Mouse (Mus musculus): Measurements from ENCODE around the gene Gpr62. TPM values are rescaled to one million over a fixed set of nuclear protein-coding genes. Genes with fewer than 3 reads are reported as not detected.

Gene Gpr62
- polyA plus RNA-seq (2012; rRNA removed), result 0.31 and 0.47 TPM in 2 replicates

DNA sequence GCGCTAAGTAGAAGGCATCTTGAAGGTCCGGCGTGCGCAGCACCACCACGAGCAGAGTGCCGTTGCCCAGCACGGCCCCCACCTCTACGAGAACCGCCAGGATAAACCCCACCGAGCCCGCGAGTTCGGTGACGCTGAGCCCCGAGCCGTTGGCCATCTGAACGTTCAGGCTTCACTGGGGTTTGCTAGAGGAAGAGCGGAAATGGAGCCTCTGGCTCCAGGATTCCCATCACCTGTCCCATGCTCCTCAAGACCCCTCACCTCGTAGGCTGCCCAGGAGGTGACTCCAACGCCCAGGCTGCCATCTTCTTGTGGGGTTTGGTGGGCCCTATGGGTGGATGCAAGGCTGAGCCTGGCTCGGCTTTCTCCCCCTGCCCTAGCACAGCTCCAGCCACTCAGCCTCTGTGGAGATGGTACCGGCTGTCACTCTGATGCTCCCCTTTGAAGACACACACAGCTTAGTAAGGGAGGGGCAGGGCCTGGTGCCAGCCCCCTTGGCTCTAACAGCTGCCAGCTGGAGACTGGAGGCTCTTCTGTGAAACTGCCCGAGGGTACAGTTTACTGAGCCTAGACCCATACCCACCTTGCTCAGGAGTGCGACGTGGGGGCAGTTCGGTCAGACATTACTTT lies at the start of gene Gpr62:
Gene Gpr62, minus strand, starts transcription at position 368 of the 630 bp plus-strand sequence.
- Histone ChIP-seq H3K27ac (ENCODE audit: control insufficient read depth, insufficient read depth, low read length) (no peak within 1 kb of the TSS), H3K4me3 (ENCODE audit: control insufficient read depth, insufficient read depth, low read length) (peak within 1 kb of the TSS; percentile 36), H3K27me3 (ENCODE audit: control insufficient read depth, insufficient read depth, low read length) (peaks cover 9% of the 10 kb centered on the region; the same call in 1 of the 2 replicates), H3K4me1 (replicated peaks; ENCODE audit: control insufficient read depth, insufficient read depth, low read length) (peaks cover 14% of the 10 kb centered on the region), H3K36me3 (ENCODE audit: control insufficient read depth, insufficient read depth, low read length) (no peaks in the 10 kb centered on the region)
- WGBS, result 28% methylated on average over 26 of the region's 26 CpGs
- no peak for DNase-seq
- TF ChIP-seq CTCF (IDR thresholded peaks at IDR 0.05; ENCODE audit: borderline replicate concordance, control insufficient read depth, extremely low read depth, insufficient read depth, low read length, poor library complexity) (no peak), POLR2A (IDR thresholded peaks at IDR 0.05; ENCODE audit: control insufficient read depth, extremely low read depth, insufficient read depth, low read length, poor library complexity) (no peak)

GRCm38 (mm10) chr9:106514273-106514672 lies 48.5 kb upstream of the Gpr62 start, which contains the start of gene Iqcf5:
TSS of gene Iqcf5 (plus strand) at chr9:106514573.
- no peak within 1 kb of the TSS for H3K4me3 ChIP-seq (ENCODE audit: control insufficient read depth, insufficient read depth, low read length)
- no peaks in the 10 kb centered on the region for H3K4me1 ChIP-seq (replicated peaks; ENCODE audit: control insufficient read depth, insufficient read depth, low read length)
- H3K27ac ChIP-seq (ENCODE audit: control insufficient read depth, insufficient read depth, low read length), result no peak within 1 kb of the TSS
- no peaks in the 10 kb centered on the region for H3K27me3 ChIP-seq (ENCODE audit: control insufficient read depth, insufficient read depth, low read length)
- 95% methylated on average over 4 of the region's 4 CpGs for WGBS
- TF ChIP-seq POLR2A (IDR thresholded peaks at IDR 0.05; ENCODE audit: control insufficient read depth, extremely low read depth, insufficient read depth, low read length, poor library complexity) (no peak), CTCF (IDR thresholded peaks at IDR 0.05; ENCODE audit: borderline replicate concordance, control insufficient read depth, extremely low read depth, insufficient read depth, low read length, poor library complexity) (no peak)
- H3K36me3 ChIP-seq (ENCODE audit: control insufficient read depth, insufficient read depth, low read length), result no peaks in the 10 kb centered on the region
- DNase-seq, result no peak

DNA sequence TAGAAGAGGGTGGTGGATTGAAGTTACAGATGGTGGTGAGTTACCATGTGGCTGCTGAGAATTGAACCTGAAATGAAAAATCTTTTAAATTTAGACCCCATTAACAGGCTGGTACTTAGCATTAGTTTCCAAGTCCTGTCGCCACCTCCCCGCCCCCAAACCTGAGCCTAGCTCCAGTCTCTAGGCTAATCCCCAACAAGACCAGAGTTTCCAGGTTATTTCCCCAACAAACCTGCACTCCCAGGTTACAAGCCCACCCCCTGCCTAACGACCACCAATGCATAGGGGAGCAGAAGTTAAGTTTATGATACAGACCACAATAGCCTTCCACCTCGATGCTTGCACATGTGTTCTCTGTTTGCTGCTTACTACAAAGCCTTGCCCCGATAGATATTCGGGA lies 47.8 kb upstream of the Gpr62 start:
- Histone ChIP-seq H3K27me3 (ENCODE audit: control insufficient read depth, insufficient read depth, low read length) (no peaks in the 10 kb centered on the region), H3K4me3 (ENCODE audit: control insufficient read depth, insufficient read depth, low read length) (no peak overlapping the region), H3K27ac (ENCODE audit: control insufficient read depth, insufficient read depth, low read length) (no peak overlapping the region), H3K36me3 (ENCODE audit: control insufficient read depth, insufficient read depth, low read length) (no peaks in the 10 kb centered on the region), H3K4me1 (replicated peaks; ENCODE audit: control insufficient read depth, insufficient read depth, low read length) (no peaks in the 10 kb centered on the region)
- no peak for DNase-seq
- 80% methylated on average over 6 of the region's 6 CpGs for WGBS
- no peak for TF ChIP-seq CTCF (IDR thresholded peaks at IDR 0.05; ENCODE audit: borderline replicate concordance, control insufficient read depth, extremely low read depth, insufficient read depth, low read length, poor library complexity)
- no peak for TF ChIP-seq POLR2A (IDR thresholded peaks at IDR 0.05; ENCODE audit: control insufficient read depth, extremely low read depth, insufficient read depth, low read length, poor library complexity)

- no peak for DNase-seq
- WGBS, result 45% methylated on average over 13 of the region's 13 CpGs
- Histone ChIP-seq H3K36me3 (ENCODE audit: control insufficient read depth, insufficient read depth, low read length) (no peaks in the 10 kb centered on the region), H3K27me3 (ENCODE audit: control insufficient read depth, insufficient read depth, low read length) (no peaks in the 10 kb centered on the region), H3K27ac (ENCODE audit: control insufficient read depth, insufficient read depth, low read length) (no peak overlapping the region), H3K4me3 (ENCODE audit: control insufficient read depth, insufficient read depth, low read length) (no peak overlapping the region), H3K4me1 (replicated peaks; ENCODE audit: control insufficient read depth, insufficient read depth, low read length) (no peaks in the 10 kb centered on the region)
- TF ChIP-seq CTCF (IDR thresholded peaks at IDR 0.05; ENCODE audit: borderline replicate concordance, control insufficient read depth, extremely low read depth, insufficient read depth, low read length, poor library complexity) (no peak), POLR2A (IDR thresholded peaks at IDR 0.05; ENCODE audit: control insufficient read depth, extremely low read depth, insufficient read depth, low read length, poor library complexity) (no peak)
Measured at GRCm38 (mm10) chr9:106512729-106513450, 47.2 kb upstream of the Gpr62 start.

- WGBS, result 96% methylated on average over 10 of the region's 10 CpGs
- Histone ChIP-seq H3K4me3 (ENCODE audit: control insufficient read depth, insufficient read depth, low read length) (no peak overlapping the region), H3K4me1 (replicated peaks; ENCODE audit: control insufficient read depth, insufficient read depth, low read length) (no peaks in the 10 kb centered on the region), H3K27ac (ENCODE audit: control insufficient read depth, insufficient read depth, low read length) (no peak overlapping the region), H3K36me3 (ENCODE audit: control insufficient read depth, insufficient read depth, low read length) (no peaks in the 10 kb centered on the region), H3K27me3 (ENCODE audit: control insufficient read depth, insufficient read depth, low read length) (no peaks in the 10 kb centered on the region)
- TF ChIP-seq CTCF (IDR thresholded peaks at IDR 0.05; ENCODE audit: borderline replicate concordance, control insufficient read depth, extremely low read depth, insufficient read depth, low read length, poor library complexity) (no peak), POLR2A (IDR thresholded peaks at IDR 0.05; ENCODE audit: control insufficient read depth, extremely low read depth, insufficient read depth, low read length, poor library complexity) (no peak)
- no peak for DNase-seq
Measured at GRCm38 (mm10) chr9:106509356-106509755, 43.6 kb upstream of the Gpr62 start.

GRCm38 (mm10) chr9:106504246-106504645 lies 38.5 kb upstream of the Gpr62 start:
- no peaks in the 10 kb centered on the region for H3K27me3 ChIP-seq (ENCODE audit: control insufficient read depth, insufficient read depth, low read length)
- no peaks in the 10 kb centered on the region for H3K36me3 ChIP-seq (ENCODE audit: control insufficient read depth, insufficient read depth, low read length)
- no peak for TF ChIP-seq POLR2A (IDR thresholded peaks at IDR 0.05; ENCODE audit: control insufficient read depth, extremely low read depth, insufficient read depth, low read length, poor library complexity)
- TF ChIP-seq CTCF (IDR thresholded peaks at IDR 0.05; ENCODE audit: borderline replicate concordance, control insufficient read depth, extremely low read depth, insufficient read depth, low read length, poor library complexity), result no peak
- H3K4me3 ChIP-seq (ENCODE audit: control insufficient read depth, insufficient read depth, low read length), result no peak overlapping the region
- no peaks in the 10 kb centered on the region for H3K4me1 ChIP-seq (replicated peaks; ENCODE audit: control insufficient read depth, insufficient read depth, low read length)
- no peak overlapping the region for H3K27ac ChIP-seq (ENCODE audit: control insufficient read depth, insufficient read depth, low read length)
- DNase-seq, result no peak
- whole genome bisulfite sequencing, result 85% methylated on average over 6 of the region's 6 CpGs

Measured in thymus, adult 2 months (tissue).